Mouse (Mus musculus): Measurements from ENCODE around the gene Rrp36. TPM values are rescaled to one million over a fixed set of nuclear protein-coding genes. Genes with fewer than 3 reads are reported as not detected.

Rrp36 gene
- polyA plus RNA-seq (2012; rRNA removed) (16.4 and 20.3 TPM in 2 replicates), polyA plus RNA-seq (2014; fragmentation: Nextera tagmentation; extraction: Ambion mirVana) (11.4 and 14.0 TPM in 2 replicates)

DNA sequence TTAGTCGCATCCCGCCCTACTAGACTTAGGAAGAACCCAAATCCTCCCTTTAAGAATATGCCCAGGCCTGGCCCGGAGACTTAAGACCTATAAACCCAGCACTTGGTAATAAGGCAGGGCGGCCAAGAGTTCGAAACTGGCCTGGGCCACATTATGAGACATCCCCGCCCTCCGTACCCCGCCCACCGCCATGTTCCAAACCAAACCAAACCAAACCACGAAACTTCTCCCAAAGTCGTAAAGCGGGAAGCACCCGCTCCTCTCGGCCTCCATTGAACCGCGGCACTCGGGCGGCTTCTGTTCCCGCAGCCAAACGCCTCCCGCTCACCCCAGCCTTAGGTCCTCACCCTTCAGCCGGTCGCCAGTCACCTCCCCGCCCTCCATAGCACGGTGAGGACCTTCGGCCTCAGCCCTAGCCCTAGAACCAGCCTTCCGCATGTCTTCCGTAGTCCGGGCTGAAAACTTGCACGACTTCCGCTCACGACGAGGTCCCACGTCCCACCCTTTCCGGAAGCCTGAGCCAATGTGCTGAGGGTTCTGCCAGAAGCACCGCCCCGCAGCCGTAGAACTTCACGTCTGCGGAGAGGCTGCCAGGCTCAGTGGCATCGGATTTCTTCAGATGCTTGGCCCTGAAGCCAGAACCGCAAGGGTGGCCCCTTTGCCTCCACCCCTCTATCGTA is at the start of gene Rrp36:
TSS of gene Rrp36 (minus strand) at position 503 of the 680 bp plus-strand sequence.
- peak within 1 kb of the TSS; percentile 57 for H3K27ac ChIP-seq
- no peaks in the 10 kb centered on the region for H3K27me3 ChIP-seq (ENCODE audit: control insufficient read depth, insufficient read depth, low read length)
- under 1% methylated on average over 43 of the region's 43 CpGs for WGBS (ENCODE audit: insufficient replicate concordance)
- DNase-seq (ENCODE audit: low read depth in 3 of 3, low spot score in 3 of 3) = peak; percentile 85 to 89 (median 86)
- ATAC-seq (ENCODE audit: insufficient read depth) = peak; percentile 91
- H3K9ac ChIP-seq (replicated peaks) = peak within 1 kb of the TSS; percentile 73
- H3K36me3 ChIP-seq (replicated peaks; ENCODE audit: control insufficient read depth, insufficient read depth, low read depth) = peaks cover 30% of the 10 kb centered on the region
- H3K4me3 ChIP-seq (ENCODE audit: insufficient read depth in 1 of 2, low read depth in 2 of 2, low read length in 2 of 2) = peak within 1 kb of the TSS; percentile 69 to 79
- no peaks in the 10 kb centered on the region for H3K9me3 ChIP-seq (ENCODE audit: control insufficient read depth, low read length)
- H3K4me1 ChIP-seq (replicated peaks; ENCODE audit: control insufficient read depth in 2 of 2, insufficient read depth in 2 of 2, low read length in 1 of 2) = peaks cover 8 to 13% of the 10 kb centered on the region in 2 experiments
- no peak for TF ChIP-seq EP300 (IDR thresholded peaks at IDR 0.05; ENCODE audit: low read depth)
- no peak for TF ChIP-seq CTCF (IDR thresholded peaks at IDR 0.05; ENCODE audit: low read depth)
- peak within 1 kb of the TSS; percentile 73 for H3K4me2 ChIP-seq (ENCODE audit: low read depth)

GRCm38 (mm10) chr17:46721077-46721476 is 46.9 kb upstream of the Rrp36 start:
- DNase-seq (ENCODE audit: low read depth in 3 of 3, low spot score in 3 of 3) (no peak), ATAC-seq (ENCODE audit: insufficient read depth) (no peak)
- Histone ChIP-seq H3K4me2 (ENCODE audit: low read depth) (no peak overlapping the region), H3K36me3 (replicated peaks; ENCODE audit: control insufficient read depth, insufficient read depth, low read depth) (peaks cover 2% of the 10 kb centered on the region; the same call in 1 of the 2 replicates), H3K9ac (replicated peaks) (no peak overlapping the region), H3K4me3 (ENCODE audit: insufficient read depth in 1 of 2, low read depth in 2 of 2, low read length in 2 of 2) (no peak overlapping the region), H3K9me3 (ENCODE audit: control insufficient read depth, low read length) (no peaks in the 10 kb centered on the region), H3K27me3 (ENCODE audit: control insufficient read depth, insufficient read depth, low read length) (no peaks in the 10 kb centered on the region), H3K4me1 (replicated peaks; ENCODE audit: control insufficient read depth in 2 of 2, insufficient read depth in 2 of 2, low read length in 1 of 2) (no peaks in the 10 kb centered on the region), H3K27ac (no peak overlapping the region)
- no peak for TF ChIP-seq CTCF (IDR thresholded peaks at IDR 0.05; ENCODE audit: low read depth)
- WGBS (ENCODE audit: insufficient replicate concordance) = 78% methylated on average over 7 of the region's 7 CpGs

- H3K9ac ChIP-seq (replicated peaks) = no peak overlapping the region
- no peak overlapping the region for H3K4me2 ChIP-seq (ENCODE audit: low read depth)
- H3K27me3 ChIP-seq (ENCODE audit: control insufficient read depth, insufficient read depth, low read length) = no peaks in the 10 kb centered on the region
- DNase-seq (ENCODE audit: low read depth in 3 of 3, low spot score in 3 of 3) = peak in 1 of 3 experiments; percentile 39
- no peak for ATAC-seq (ENCODE audit: insufficient read depth)
- H3K9me3 ChIP-seq (ENCODE audit: control insufficient read depth, low read length) = no peaks in the 10 kb centered on the region
- H3K36me3 ChIP-seq (replicated peaks; ENCODE audit: control insufficient read depth, insufficient read depth, low read depth) = peaks cover 12% of the 10 kb centered on the region
- TF ChIP-seq CTCF (IDR thresholded peaks at IDR 0.05; ENCODE audit: low read depth) = 0 out of 2 replicates have a peak, but pooled peaks have one; percentile 9
- no peak for TF ChIP-seq EP300 (IDR thresholded peaks at IDR 0.05; ENCODE audit: low read depth)
- 82% methylated on average over 11 of the region's 11 CpGs for WGBS (ENCODE audit: insufficient replicate concordance)
- H3K4me1 ChIP-seq (replicated peaks; ENCODE audit: control insufficient read depth in 2 of 2, insufficient read depth in 2 of 2, low read length in 1 of 2) = peaks cover 3 to 8% of the 10 kb centered on the region in 2 experiments; a peak in 3 of 4 replicates
- no peak overlapping the region for H3K27ac ChIP-seq
- H3K4me3 ChIP-seq (ENCODE audit: insufficient read depth in 1 of 2, low read depth in 2 of 2, low read length in 2 of 2) = no peak overlapping the region
These were observed 40.8 kb upstream of the Rrp36 start for GRCm38 (mm10) chr17:46714756-46715481.

GRCm38 (mm10) chr17:46713849-46714248 is 39.7 kb upstream of the Rrp36 start:
- peaks cover 12% of the 10 kb centered on the region for H3K36me3 ChIP-seq (replicated peaks; ENCODE audit: control insufficient read depth, insufficient read depth, low read depth)
- H3K27me3 ChIP-seq (ENCODE audit: control insufficient read depth, insufficient read depth, low read length) = no peaks in the 10 kb centered on the region
- ATAC-seq (ENCODE audit: insufficient read depth) = no peak
- no peak overlapping the region for H3K4me3 ChIP-seq (ENCODE audit: insufficient read depth in 1 of 2, low read depth in 2 of 2, low read length in 2 of 2)
- H3K9me3 ChIP-seq (ENCODE audit: control insufficient read depth, low read length) = no peaks in the 10 kb centered on the region
- TF ChIP-seq EP300 (IDR thresholded peaks at IDR 0.05; ENCODE audit: low read depth) (no peak), CTCF (IDR thresholded peaks at IDR 0.05; ENCODE audit: low read depth) (no peak)
- no peak overlapping the region for H3K4me2 ChIP-seq (ENCODE audit: low read depth)
- WGBS (ENCODE audit: insufficient replicate concordance) = 87% methylated on average over 9 of the region's 9 CpGs
- no peak overlapping the region for H3K9ac ChIP-seq (replicated peaks)
- H3K4me1 ChIP-seq (replicated peaks; ENCODE audit: control insufficient read depth in 2 of 2, insufficient read depth in 2 of 2, low read length in 1 of 2) = peaks cover 3 to 8% of the 10 kb centered on the region in 2 experiments; a peak in 3 of 4 replicates
- H3K27ac ChIP-seq = no peak overlapping the region
- no peak for DNase-seq (ENCODE audit: low read depth in 3 of 3, low spot score in 3 of 3)

DNA sequence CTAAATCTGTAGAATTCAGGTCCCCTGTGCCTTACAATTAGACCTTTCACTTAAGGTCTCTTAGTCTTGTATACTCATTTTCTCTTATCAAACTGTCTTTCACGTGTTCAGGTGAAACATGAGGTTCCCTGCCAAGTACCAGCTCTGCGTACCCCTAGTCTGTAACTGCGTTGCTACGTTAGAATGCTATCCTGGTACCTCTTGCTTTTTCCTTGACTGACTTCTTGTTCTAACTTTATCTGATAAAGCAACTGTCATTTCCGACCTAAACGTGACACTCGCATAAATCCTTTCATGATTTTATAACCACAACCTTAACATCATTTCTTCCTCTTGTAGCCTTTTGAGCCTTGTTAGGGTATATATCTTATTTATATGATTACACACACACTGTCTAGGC is 38.3 kb upstream of the Rrp36 start:
- peak overlapping the region; percentile 71 for H3K9ac ChIP-seq (replicated peaks)
- no peaks in the 10 kb centered on the region for H3K27me3 ChIP-seq (ENCODE audit: control insufficient read depth, insufficient read depth, low read length)
- WGBS (ENCODE audit: insufficient replicate concordance) = 14% methylated on average over 7 of the region's 7 CpGs
- ATAC-seq (ENCODE audit: insufficient read depth) (no peak), DNase-seq (ENCODE audit: low read depth in 3 of 3, low spot score in 3 of 3) (no peak)
- no peaks in the 10 kb centered on the region for H3K9me3 ChIP-seq (ENCODE audit: control insufficient read depth, low read length)
- no peak for TF ChIP-seq CTCF (IDR thresholded peaks at IDR 0.05; ENCODE audit: low read depth)
- TF ChIP-seq EP300 (IDR thresholded peaks at IDR 0.05; ENCODE audit: low read depth) = no peak
- no peak overlapping the region for H3K27ac ChIP-seq
- H3K4me3 ChIP-seq (ENCODE audit: insufficient read depth in 1 of 2, low read depth in 2 of 2, low read length in 2 of 2) = peak overlapping the region; percentile 78 to 97
- H3K4me1 ChIP-seq (replicated peaks; ENCODE audit: control insufficient read depth in 2 of 2, insufficient read depth in 2 of 2, low read length in 1 of 2) = peaks cover 3 to 8% of the 10 kb centered on the region in 2 experiments; a peak in 3 of 4 replicates
- H3K36me3 ChIP-seq (replicated peaks; ENCODE audit: control insufficient read depth, insufficient read depth, low read depth) = peaks cover 12% of the 10 kb centered on the region
- H3K4me2 ChIP-seq (ENCODE audit: low read depth) = peak overlapping the region; percentile 92
